Comparison of ENCODE assay signal across 16 mouse cellular contexts in the genomic region with DNA sequence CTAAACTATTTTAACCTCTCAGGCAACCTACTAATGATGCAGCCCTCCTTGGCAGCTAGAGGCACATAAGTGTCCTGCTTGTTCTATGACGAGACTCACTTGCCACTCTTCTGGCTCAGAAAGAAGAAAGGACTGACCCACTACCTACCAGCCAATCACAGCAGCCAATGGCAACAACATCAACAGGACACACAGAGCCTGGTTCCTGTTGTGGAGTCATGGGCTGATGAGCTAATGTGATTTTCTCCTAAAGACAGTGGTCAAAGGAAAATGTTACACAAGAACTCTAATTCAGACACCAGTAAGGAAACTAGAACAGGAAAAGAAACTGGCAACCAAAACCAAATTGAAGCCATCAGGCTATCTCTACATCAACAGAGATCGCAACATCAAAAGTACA.
A peak's percentile ranks its signal among the peaks of the same experiment; 100 is the strongest.
DNase-seq lines count a peak whose midpoint lies in the region; ATAC-seq lines count a peak whose summit lies in the region.
"Had no signal": no experiment of that assay in that cellular context is flagged by ENCODE, and none has a peak within 500 bp of the region (broad histone marks: within the 10 kb centered on the region; RNA-seq: fewer than 3 reads in every experiment).

No protein-coding gene starts in this region.

- H3K36me3 ChIP-seq in heart, embryonic 12.5 days: no peaks in the 10 kb centered on the region
- no peaks in the 10 kb centered on the region for H3K36me3 ChIP-seq in lung, embryonic 16.5 days (ENCODE audit: control insufficient read depth, insufficient read depth, low read length)
- H3K36me3 ChIP-seq: forebrain, embryonic 10.5 days; midbrain, embryonic 12.5 days had no signal

- intact Hi-C loops in heart, postnatal 36 days (cut with DNase I): no loop called here

- no peaks in the 10 kb centered on the region for H3K9me3 ChIP-seq in heart, embryonic 12.5 days (replicated peaks)
- H3K9me3 ChIP-seq in lung, embryonic 16.5 days (ENCODE audit: control insufficient read depth, low read length): no peaks in the 10 kb centered on the region
- H3K9me3 ChIP-seq: forebrain, embryonic 10.5 days; midbrain, embryonic 12.5 days had no signal

- H3K4me3 ChIP-seq in heart, embryonic 12.5 days: no peak overlapping the region
- no peak overlapping the region for H3K4me3 ChIP-seq in lung, embryonic 16.5 days (ENCODE audit: low read length)
- H3K4me3 ChIP-seq: forebrain, embryonic 10.5 days; midbrain, embryonic 12.5 days had no signal

- H3K4me2 ChIP-seq in heart, embryonic 12.5 days: no peak overlapping the region; the same call in 1 of the 2 replicates
- H3K4me2 ChIP-seq in lung, embryonic 16.5 days (ENCODE audit: low read depth, low read length): no peak overlapping the region
- H3K4me2 ChIP-seq: midbrain, embryonic 12.5 days had no signal

- ATAC-seq in heart, embryonic 12.5 days (ENCODE audit: insufficient number of reproducible peaks, low FRiP score): no peak
- ATAC-seq in lung, embryonic 16.5 days (ENCODE audit: low read depth): 0 out of 2 replicates have a peak, but pooled peaks have one; percentile 26

- H3K27me3 ChIP-seq in heart, embryonic 12.5 days (replicated peaks): no peaks in the 10 kb centered on the region
- no peaks in the 10 kb centered on the region for H3K27me3 ChIP-seq in lung, embryonic 16.5 days (ENCODE audit: control insufficient read depth, insufficient read depth, low read depth, low read length)
- H3K27me3 ChIP-seq: midbrain, embryonic 12.5 days had no signal

- WGBS in heart, embryonic 12.5 days: 14% methylated on average over 2 of the region's 2 CpGs
- WGBS in lung, embryonic 16.5 days: 44% methylated on average over 2 of the region's 2 CpGs

- peaks cover 68% of the 10 kb centered on the region for H3K4me1 ChIP-seq in heart, embryonic 12.5 days (replicated peaks)
- peaks cover 47% of the 10 kb centered on the region for H3K4me1 ChIP-seq in lung, embryonic 16.5 days (replicated peaks; ENCODE audit: control insufficient read depth, insufficient read depth, low read length)

- no peak for DNase-seq in heart, postnatal 36 days
- DNase-seq in lung, postnatal 4 days: no peak
- DNase-seq in brain, adult 2 months (ENCODE audit: low read depth, low spot score): peak; percentile 42
- peak; percentile 49 for DNase-seq in telencephalon, adult 2 months (ENCODE audit: low read depth, low spot score)
- no peak for DNase-seq in liver
- DNase-seq: cerebellum, postnatal 10 days; gastrocnemius, postnatal 10 days; kidney, adult 18-20 months; kidney, postnatal 14 days; right cerebral cortex, postnatal 25 days; thymus, adult 18-20 months had no signal

- no peak overlapping the region for H3K9ac ChIP-seq in heart, embryonic 12.5 days
- no peak overlapping the region for H3K9ac ChIP-seq in lung, embryonic 16.5 days (ENCODE audit: low read length)
- H3K9ac ChIP-seq: midbrain, embryonic 12.5 days had no signal

- H3K27ac ChIP-seq in heart, embryonic 12.5 days (ENCODE audit: poor library complexity, severe bottlenecking): peak overlapping the region; percentile 74
- peak overlapping the region; percentile 69 for H3K27ac ChIP-seq in lung, embryonic 16.5 days (ENCODE audit: low read length)
- H3K27ac ChIP-seq: forebrain, embryonic 10.5 days; macrophage; midbrain, embryonic 12.5 days had no signal

Comparison
In these comparisons a context has a peak if more than half of its experiments do, and no peak if none do; other contexts are left out.
1. DNase-seq: peak in brain, adult 2 months (single experiment) and telencephalon, adult 2 months (single experiment); none in heart, postnatal 36 days (0 of 2), lung, postnatal 4 days (0 of 2) and liver (single experiment).